Mouse (Mus musculus): ENCODE data around the gene Prss8. TPM values are rescaled to one million over a fixed set of nuclear protein-coding genes. Genes with fewer than 3 reads are reported as not detected.

Gene Prss8
- total RNA-seq, 2 experiments from 2014 or later = 0.45 to 0.96 TPM

GRCm38 (mm10) chr7:127895442-127895841 lies 34.5 kb downstream of the Prss8 start, which contains the start of the genes Gm21974 and Vkorc1:
TSS of gene Gm21974 (minus strand) at chr7:127895454.
TSS of gene Vkorc1 (minus strand) at chr7:127895617.
- DNase-seq = peak; percentile 96

- DNase-seq = no peak
Observed at GRCm38 (mm10) chr7:127894480-127894879, 35.4 kb downstream of the Prss8 start.

- DNase-seq = no peak
Observed at GRCm38 (mm10) chr7:127890798-127891197, 39.1 kb downstream of the Prss8 start, which contains the start of gene Prss53. TSS of gene Prss53 (minus strand) at chr7:127890970.

- no peak for DNase-seq
Observed at GRCm38 (mm10) chr7:127888821-127889220, 41.1 kb downstream of the Prss8 start.

GRCm38 (mm10) chr7:127887781-127888180 lies 42.1 kb downstream of the Prss8 start:
- no peak for DNase-seq

- DNase-seq = no peak
Observed at GRCm38 (mm10) chr7:127887191-127887590, 42.7 kb downstream of the Prss8 start.

- no peak for DNase-seq
Observed at GRCm38 (mm10) chr7:127886551-127886950, 43.4 kb downstream of the Prss8 start.

- peak; percentile 52 for DNase-seq
Observed at GRCm38 (mm10) chr7:127885951-127886350, 44.0 kb downstream of the Prss8 start.

GRCm38 (mm10) chr7:127880431-127880830 lies 49.5 kb downstream of the Prss8 start:
- DNase-seq = no peak

GRCm38 (mm10) chr7:127879301-127879700 lies 50.6 kb downstream of the Prss8 start:
- DNase-seq = no peak

GRCm38 (mm10) chr7:127876467-127877348 lies 53.2 kb downstream of the Prss8 start, which contains the start of gene Zfp668:
TSS of gene Zfp668 (minus strand) at chr7:127876828.
- peak; percentile 93 for DNase-seq

- peak; percentile 88 for DNase-seq
Observed at GRCm38 (mm10) chr7:127876041-127876466, 53.9 kb downstream of the Prss8 start, which contains the start of gene Zfp646. TSS of gene Zfp646 (plus strand) at chr7:127876221.

Other genes with a start within 250 kb of the Prss8 start
- 10 to 100 TPM; 77.0 to 81.8 TPM for gene Bcl7c, start 221.2 kb downstream of the Prss8 start, total RNA-seq (2021)
- gene Ctf1, start 217.4 kb downstream of the Prss8 start, total RNA-seq (2021) = 1 to 10 TPM; 6.3 to 6.8 TPM
- gene Ctf2, start 197.9 kb downstream of the Prss8 start, total RNA-seq (2021) = not detected
- gene Fbxl19, start 185.6 kb downstream of the Prss8 start, total RNA-seq (2021) = 10 to 100 TPM; 12.3 to 18.5 TPM
- 10 to 100 TPM; 31.5 to 32.0 TPM for gene Orai3, start 160.3 kb downstream of the Prss8 start, total RNA-seq (2021)
- 10 to 100 TPM; 35.9 to 46.6 TPM for gene Setd1a, start 153.4 kb downstream of the Prss8 start, total RNA-seq (2021)
- gene Gm49388, start 144.5 kb downstream of the Prss8 start, total RNA-seq (2021) = 1 to 10 TPM; 4.7 to 5.6 TPM
- 10 to 100 TPM; 57.1 to 73.1 TPM for gene Hsd3b7, start 129.5 kb downstream of the Prss8 start, total RNA-seq (2021)
- 10 to 100 TPM; 67.8 to 94.9 TPM for gene Stx4a, start 105.8 kb downstream of the Prss8 start, total RNA-seq (2021)
- gene Stx1b, start 105.6 kb downstream of the Prss8 start, total RNA-seq (2021) = 1 to 10 TPM; 6.9 to 9.4 TPM
- gene Zfp646, start 53.9 kb downstream of the Prss8 start, total RNA-seq (2021) = 10 to 100 TPM; 29.8 to 35.6 TPM
- gene Zfp668, start 53.3 kb downstream of the Prss8 start, total RNA-seq (2021) = 1 to 10 TPM; 5.4 to 9.5 TPM
- 1 to 10 TPM in 1 of 2 experiments, under 1 TPM in 1; 0.72 to 1.2 TPM for gene Prss53, start 39.1 kb downstream of the Prss8 start, total RNA-seq (2021)
- not detected for gene Gm21974, start 34.6 kb downstream of the Prss8 start, total RNA-seq (2021)
- gene Vkorc1, start 34.5 kb downstream of the Prss8 start, total RNA-seq (2021) = 100 to 1,000 TPM in 1 of 2 experiments, 10 to 100 TPM in 1; 84.3 to 112 TPM
- gene Bckdk, start 26.0 kb downstream of the Prss8 start, total RNA-seq (2021) = 100 to 1,000 TPM; 124 to 135 TPM
- 10 to 100 TPM; 22.5 to 24.7 TPM for gene Kat8, start 17.6 kb downstream of the Prss8 start, total RNA-seq (2021)
- 10 to 100 TPM; 11.5 to 12.4 TPM for gene Prss36, start 16.6 kb upstream of the Prss8 start, total RNA-seq (2021)
- 100 to 1,000 TPM; 261 to 396 TPM for gene Fus, start 37.4 kb upstream of the Prss8 start, total RNA-seq (2021)
- 1 to 10 TPM; 5.6 to 8.0 TPM for gene Pycard, start 63.8 kb upstream of the Prss8 start, total RNA-seq (2021)
- 10 to 100 TPM in 1 of 2 experiments, 1 to 10 TPM in 1; 5.2 to 24.5 TPM for gene Trim72, start 73.8 kb upstream of the Prss8 start, total RNA-seq (2021)
- gene Itgam, start 132.5 kb upstream of the Prss8 start, total RNA-seq (2021) = 1 to 10 TPM; 5.4 to 5.9 TPM
- gene Gm49368, start 132.6 kb upstream of the Prss8 start, total RNA-seq (2021) = under 1 TPM in 1 of 2 experiments, not detected in 1; 0.09 TPM
- gene Itgax, start 199.4 kb upstream of the Prss8 start, total RNA-seq (2021) = 1 to 10 TPM in 1 of 2 experiments, under 1 TPM in 1; 0.54 to 1.5 TPM
- gene Itgad, start 224.3 kb upstream of the Prss8 start, total RNA-seq (2021) = under 1 TPM; 0.57 to 0.91 TPM